In the genomic region with DNA sequence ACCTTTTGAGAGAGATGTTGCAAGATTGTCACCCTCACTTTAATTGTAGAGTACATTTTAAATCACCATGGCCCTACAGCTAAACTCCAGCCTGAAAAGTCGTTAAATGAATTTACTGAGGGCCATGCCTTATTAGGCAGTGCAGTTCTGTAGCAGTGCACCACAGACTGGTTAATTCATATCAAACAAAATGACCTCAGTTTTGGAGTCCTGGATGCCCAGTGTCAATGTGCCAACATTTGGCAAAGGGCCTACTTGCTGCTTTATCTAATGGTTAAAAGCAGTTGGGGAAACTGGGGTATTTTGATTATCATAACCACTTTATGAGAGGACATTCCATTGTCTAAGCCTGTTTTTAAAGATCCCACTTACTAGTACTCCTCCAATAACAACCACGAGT, we compare ENCODE assay signal across 19 mouse cellular contexts. TPM values are rescaled to one million over a fixed set of nuclear protein-coding genes. Genes with fewer than 3 reads are reported as not detected.
DNase-seq lines count a peak whose midpoint lies in the region; ATAC-seq lines count a peak whose summit lies in the region.
"Had no signal": no experiment of that assay in that cellular context is flagged by ENCODE, and none has a peak within 500 bp of the region (broad histone marks: within the 10 kb centered on the region; RNA-seq: fewer than 3 reads in every experiment).

No protein-coding gene starts in this region.

- H3K36me3 ChIP-seq in embryonic facial prominence, embryonic 10.5 days (replicated peaks): peaks cover 32% of the 10 kb centered on the region

- no peak overlapping the region for H3K4me3 ChIP-seq in embryonic facial prominence, embryonic 10.5 days

- no peaks in the 10 kb centered on the region for H3K27me3 ChIP-seq in embryonic facial prominence, embryonic 10.5 days (replicated peaks; ENCODE audit: low read depth, poor library complexity, severe bottlenecking)
- H3K27me3 ChIP-seq: CH12.LX, Patski had no signal

- 86% methylated on average over 2 of the region's 2 CpGs for WGBS in embryonic facial prominence, embryonic 10.5 days

- no peaks in the 10 kb centered on the region for H3K9me3 ChIP-seq in embryonic facial prominence, embryonic 10.5 days
- H3K9me3 ChIP-seq: G1E had no signal

- ATAC-seq in megakaryocyte progenitor cell, adult 5-6 weeks (replicated peaks; ENCODE audit: poor library complexity): peak; percentile 52
- peak; percentile 77 for ATAC-seq in megakaryocyte-erythroid progenitor cell, adult 5-6 weeks (replicated peaks; ENCODE audit: low FRiP score, low TSS enrichment, poor library complexity, severe bottlenecking)
- ATAC-seq: activated CD4-positive, CD25-positive, alpha-beta regulatory T cell, adult 4 months; CD4-positive, CD25-positive, alpha-beta regulatory T cell, adult 4 months; Patski had no signal

- no peaks in the 10 kb centered on the region for H3K4me1 ChIP-seq in embryonic facial prominence, embryonic 10.5 days

- DNase-seq in frontal cortex, adult 2 months (ENCODE audit: extremely low spot score in 1 of 2, low spot score in 1 of 2): no peak
- no peak for DNase-seq in embryonic facial prominence, embryonic 10.5 days (ENCODE audit: low spot score)
- DNase-seq: adrenal gland, adult 2 months; adrenal gland, adult 8-10 months; adrenal gland, postnatal 10 days; adrenal gland, postnatal 14 days; adrenal gland, postnatal 25 days; adrenal gland, postnatal 36 days; B cell, adult 2 months; cerebellum, adult 11 months; cerebellum, adult 11-12 months; cerebellum, adult 18-20 months had no signal

- no peak overlapping the region for H3K27ac ChIP-seq in embryonic facial prominence, embryonic 10.5 days (replicated peaks)

RNA-seq across cellular contexts. Expression of a gene that starts 31.9 kb away (rescaled TPM):
- 68.6 and 75.4 TPM in 2 replicates for total RNA-seq in megakaryocyte progenitor cell, adult 5-6 weeks (2015)
- 9.4 and 13.7 TPM in 2 replicates for total RNA-seq in megakaryocyte progenitor cell, adult 5-6 weeks (2017)
- total RNA-seq in megakaryocyte-erythroid progenitor cell, adult 5-6 weeks (2014; fragmentation: Nextera tagmentation): 36.3 and 38.5 TPM in 2 replicates
- 13.6 and 13.9 TPM in 2 replicates for total RNA-seq in megakaryocyte-erythroid progenitor cell, adult 5-6 weeks (2017)
- polyA plus RNA-seq in frontal cortex, adult 2 months (2012; rRNA removed): 10.4 TPM in 2 replicates
- 3.3 and 4.0 TPM in 2 replicates for polyA plus RNA-seq in embryonic facial prominence, embryonic 10.5 days (2016; fragmentation: Nextera tagmentation; extraction: Ambion mirVana)
